Mouse (Mus musculus) erythroblast, embryonic 14.5 days (primary cell): ENCODE data around the gene Ier5l. TPM values are rescaled to one million over a fixed set of nuclear protein-coding genes. Genes with fewer than 3 reads are reported as not detected.

Experiments
- H3K27me3 ChIP-seq: 2 replicates; pipeline ENCODE4 v1.6.1; 2012; ENCODE audit warnings: inconsistent platforms; ENCODE audit not compliant: control insufficient read depth
- H3K36me3 ChIP-seq: 2 replicates; pipeline ENCODE4 v1.6.1; 2012; ENCODE audit warnings: mild to moderate bottlenecking, inconsistent platforms; ENCODE audit not compliant: control insufficient read depth
- H3K4me1 ChIP-seq: 2 replicates; pipeline ENCODE4 v1.6.1; 2012; ENCODE audit warnings: inconsistent platforms; ENCODE audit not compliant: control insufficient read depth
- H3K4me3 ChIP-seq: replicated peaks from 2 replicates; pipeline ENCODE3; 2012; ENCODE audit warnings: moderate library complexity, mild to moderate bottlenecking, inconsistent platforms
- H3K9me3 ChIP-seq: 2 replicates; pipeline ENCODE4 v1.6.1; 2012; ENCODE audit warnings: low read length, inconsistent platforms, mixed read lengths; ENCODE audit not compliant: control insufficient read depth
- GATA1 ChIP-seq: IDR thresholded peaks from 2 replicates; pipeline ENCODE4 v1.6.1; 2012; ENCODE audit warnings: low read length, inconsistent platforms, mixed read lengths
- TAL1 ChIP-seq: IDR thresholded peaks from 3 replicates; pipeline ENCODE4 v1.6.1; 2012; ENCODE audit warnings: low read length, inconsistent platforms, mixed read lengths
- polyA plus RNA-seq: library from polyadenylated mRNA; stranded (reverse); fragments of >175 nt; gene quantifications from 2 replicates; pipeline ENCODE4 v1.2.3, GENCODE M21; 2012

Ier5l gene
- polyA plus RNA-seq, 1 experiment, result 0.02 TPM

- H3K9me3 ChIP-seq, result peaks cover 14% of the 10 kb centered on the region
- H3K27me3 ChIP-seq, result no peaks in the 10 kb centered on the region
- peaks cover 99% of the 10 kb centered on the region for H3K36me3 ChIP-seq
- H3K4me1 ChIP-seq, result peaks cover 4% of the 10 kb centered on the region
- no peak overlapping the region for H3K4me3 ChIP-seq
- TF ChIP-seq TAL1 (no peak), GATA1 (no peak)
These were observed 26.9 kb downstream of the Ier5l start for GRCm38 (mm10) chr2:30446891-30447826.

- H3K36me3 ChIP-seq, result peaks cover 99% of the 10 kb centered on the region
- no peak for TF ChIP-seq GATA1
- TF ChIP-seq TAL1, result no peak
- H3K27me3 ChIP-seq, result no peaks in the 10 kb centered on the region
- H3K4me3 ChIP-seq, result no peak overlapping the region
- H3K9me3 ChIP-seq, result peaks cover 12% of the 10 kb centered on the region
- H3K4me1 ChIP-seq, result peaks cover 13% of the 10 kb centered on the region
These were observed 28.7 kb downstream of the Ier5l start for GRCm38 (mm10) chr2:30445312-30445711.

- Histone ChIP-seq H3K4me1 (peaks cover 19% of the 10 kb centered on the region), H3K4me3 (no peak overlapping the region)
- TF ChIP-seq TAL1 (no peak), GATA1 (no peak)
These were observed 29.6 kb downstream of the Ier5l start for GRCm38 (mm10) chr2:30444450-30444849.

GRCm38 (mm10) chr2:30444006-30444405 is 30.0 kb downstream of the Ier5l start:
- H3K4me3 ChIP-seq, result no peak overlapping the region
- peaks cover 2% of the 10 kb centered on the region; the same call in 1 of the 2 replicates for H3K9me3 ChIP-seq
- peaks cover 19% of the 10 kb centered on the region for H3K4me1 ChIP-seq
- no peak for TF ChIP-seq GATA1
- TF ChIP-seq TAL1, result no peak
- H3K36me3 ChIP-seq, result peaks cover 99% of the 10 kb centered on the region
- no peaks in the 10 kb centered on the region for H3K27me3 ChIP-seq

More at GRCm38 (mm10) chr2:30444450-30444849, 29.6 kb downstream of the Ier5l start:
- Histone ChIP-seq H3K36me3 (peaks cover 99% of the 10 kb centered on the region), H3K27me3 (no peaks in the 10 kb centered on the region), H3K9me3 (peaks cover 4% of the 10 kb centered on the region)

GRCm38 (mm10) chr2:30443281-30443680 is 30.7 kb downstream of the Ier5l start:
- no peak for TF ChIP-seq TAL1
- TF ChIP-seq GATA1, result no peak
- Histone ChIP-seq H3K36me3 (peaks cover 100% of the 10 kb centered on the region), H3K9me3 (peaks cover under 1% of the 10 kb centered on the region; the same call in 1 of the 2 replicates), H3K4me3 (no peak overlapping the region), H3K4me1 (peaks cover 20% of the 10 kb centered on the region), H3K27me3 (no peaks in the 10 kb centered on the region; the same call in 1 of the 2 replicates)

GRCm38 (mm10) chr2:30442498-30442890 is 31.5 kb downstream of the Ier5l start:
- Histone ChIP-seq H3K4me3 (no peak overlapping the region), H3K36me3 (peaks cover 100% of the 10 kb centered on the region), H3K4me1 (peaks cover 22% of the 10 kb centered on the region), H3K9me3 (no peaks in the 10 kb centered on the region), H3K27me3 (no peaks in the 10 kb centered on the region; the same call in 1 of the 2 replicates)
- TF ChIP-seq GATA1 (no peak), TAL1 (no peak)

GRCm38 (mm10) chr2:30441518-30442497 is 32.2 kb downstream of the Ier5l start:
- H3K36me3 ChIP-seq, result peaks cover 100% of the 10 kb centered on the region
- no peak overlapping the region for H3K4me3 ChIP-seq
- H3K4me1 ChIP-seq, result peaks cover 22% of the 10 kb centered on the region

GRCm38 (mm10) chr2:30440701-30441517 is 33.1 kb downstream of the Ier5l start:
- Histone ChIP-seq H3K36me3 (peaks cover 100% of the 10 kb centered on the region), H3K4me3 (no peak overlapping the region), H3K27me3 (no peaks in the 10 kb centered on the region; the same call in 1 of the 2 replicates), H3K4me1 (peaks cover 28% of the 10 kb centered on the region), H3K9me3 (no peaks in the 10 kb centered on the region)
- TF ChIP-seq GATA1 (no peak), TAL1 (no peak)

More at GRCm38 (mm10) chr2:30441518-30442497, 32.2 kb downstream of the Ier5l start:
- no peak for TF ChIP-seq GATA1
- TF ChIP-seq TAL1, result no peak
- Histone ChIP-seq H3K9me3 (no peaks in the 10 kb centered on the region), H3K27me3 (no peaks in the 10 kb centered on the region; the same call in 1 of the 2 replicates)
